Mouse (Mus musculus) kidney, adult 11 months (tissue): ENCODE measurements around the gene Pnn.
A peak's percentile ranks its signal among the peaks of the same experiment; 100 is the strongest.

Experiments
- DNase-seq: peaks from one replicate; pipeline ENCODE4 v3.0.0; 2022

Pnn gene

DNA sequence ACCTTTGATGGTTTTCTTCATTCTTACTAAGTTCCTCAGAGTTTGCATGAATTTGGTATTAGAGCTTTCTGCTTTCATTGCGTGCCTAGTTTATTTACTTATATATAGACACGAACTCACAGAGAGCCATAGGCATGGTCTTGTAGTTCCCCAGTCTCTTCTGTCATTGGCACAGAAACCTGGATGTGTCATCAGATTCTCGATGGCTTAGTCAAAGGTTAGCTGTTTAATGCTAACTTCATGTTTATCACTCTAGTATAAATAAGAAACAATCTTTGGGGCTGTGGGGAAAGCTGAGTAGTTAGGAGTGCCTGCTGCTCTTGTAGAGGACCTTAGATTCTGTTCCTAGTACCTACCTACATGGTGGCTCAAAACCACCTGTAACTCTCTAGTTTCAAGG, 10.3 kb downstream of the Pnn start:
- DNase-seq, result no peak

DNA sequence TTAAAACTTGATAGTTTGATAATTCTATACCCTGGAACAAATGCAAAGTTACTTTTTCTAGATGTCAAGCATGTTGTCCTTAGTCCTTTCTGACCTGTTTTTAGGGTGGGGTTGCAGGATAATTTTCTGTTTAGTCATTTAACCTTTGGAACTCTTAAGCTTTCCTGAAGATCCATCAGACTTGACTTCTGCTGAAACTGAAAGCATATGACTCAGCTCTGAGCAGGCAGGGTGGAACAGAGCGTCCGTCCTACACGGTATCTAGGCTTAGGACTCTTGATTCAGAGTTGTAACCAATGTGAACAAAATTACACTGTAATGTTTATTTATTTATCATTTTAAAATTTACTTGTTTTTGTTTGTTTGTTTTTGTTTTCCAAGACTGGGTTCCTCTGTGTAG, 11.2 kb downstream of the Pnn start:
- DNase-seq, result no peak

DNA sequence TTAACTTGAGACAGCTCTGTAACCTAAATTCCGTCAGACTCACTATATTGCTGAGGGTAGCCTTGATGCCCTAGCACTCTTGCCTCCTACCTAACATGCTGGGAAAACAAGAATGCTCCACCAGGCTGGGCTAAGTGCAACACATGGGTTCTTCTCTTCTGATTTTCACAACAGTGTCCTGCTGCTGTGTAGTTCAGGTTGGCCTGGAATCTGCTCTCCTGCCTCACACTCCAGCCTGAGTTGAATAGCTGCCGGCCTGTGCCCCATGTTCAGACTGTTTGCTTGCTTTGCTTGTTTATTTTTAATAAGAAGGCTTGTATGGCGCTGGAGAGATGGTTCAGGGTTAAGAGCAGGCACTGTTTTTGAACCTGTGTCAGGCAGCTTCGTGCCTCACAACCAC, 13.8 kb downstream of the Pnn start:
- no peak for DNase-seq

DNA sequence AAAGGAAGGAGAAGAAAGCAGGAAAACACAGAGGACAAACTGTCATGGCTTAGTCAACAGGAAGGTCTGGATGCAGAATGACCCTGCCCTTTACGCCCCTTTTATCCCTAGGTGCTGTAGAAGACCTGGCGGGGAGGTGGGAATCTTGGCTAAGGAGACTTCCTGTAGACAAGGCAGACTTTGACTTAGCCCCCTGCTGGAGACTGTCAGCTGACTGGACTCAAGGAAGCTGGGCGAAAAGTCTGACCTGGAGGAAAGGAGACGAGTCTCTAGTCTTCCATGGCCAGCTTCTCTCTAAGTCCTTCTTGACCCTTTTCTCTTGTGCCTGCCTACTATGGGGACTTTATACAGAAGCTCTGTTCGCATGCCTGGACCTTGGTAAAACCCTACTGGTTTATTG, 17.8 kb downstream of the Pnn start:
- peak; percentile 18 for DNase-seq

DNA sequence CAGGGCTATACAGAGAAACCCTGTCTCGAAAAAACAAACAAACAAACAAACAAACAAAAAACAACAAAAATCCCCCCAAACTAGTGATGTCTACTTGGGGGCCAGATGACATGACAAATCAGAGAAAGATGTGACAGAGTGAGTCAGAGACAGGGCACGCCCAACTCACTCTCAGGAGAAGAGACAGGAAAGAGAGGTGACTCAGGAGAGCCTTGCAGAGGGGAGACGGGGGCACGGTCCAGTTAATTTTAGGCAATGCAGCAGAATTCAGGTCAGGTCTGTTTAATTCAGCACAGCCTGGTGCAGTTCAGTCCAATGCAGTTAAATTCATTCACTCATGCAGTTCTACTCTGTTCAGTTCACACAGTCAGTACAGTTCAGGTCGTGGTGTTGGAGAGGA, 19.5 kb downstream of the Pnn start:
- DNase-seq, result peak; percentile 18

DNA sequence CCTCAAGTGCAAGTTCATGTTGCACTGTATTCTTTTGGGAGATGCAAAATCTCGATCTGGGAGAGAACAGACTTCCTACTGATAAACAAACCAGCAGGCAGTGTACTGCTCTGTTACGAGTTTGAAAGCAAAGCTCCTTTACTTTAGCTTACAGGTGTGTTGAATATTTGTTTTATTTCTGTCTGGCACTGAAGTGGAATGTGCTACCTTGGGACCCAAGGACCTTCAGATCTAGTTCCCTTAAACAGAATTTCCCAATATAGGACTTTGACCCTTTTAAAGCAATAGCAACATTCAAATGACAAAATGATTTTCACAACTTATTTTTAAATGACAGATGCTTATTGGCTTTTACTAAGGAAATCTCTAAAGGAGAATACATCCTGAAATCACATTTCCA, 26.9 kb downstream of the Pnn start:
- DNase-seq, result no peak

DNA sequence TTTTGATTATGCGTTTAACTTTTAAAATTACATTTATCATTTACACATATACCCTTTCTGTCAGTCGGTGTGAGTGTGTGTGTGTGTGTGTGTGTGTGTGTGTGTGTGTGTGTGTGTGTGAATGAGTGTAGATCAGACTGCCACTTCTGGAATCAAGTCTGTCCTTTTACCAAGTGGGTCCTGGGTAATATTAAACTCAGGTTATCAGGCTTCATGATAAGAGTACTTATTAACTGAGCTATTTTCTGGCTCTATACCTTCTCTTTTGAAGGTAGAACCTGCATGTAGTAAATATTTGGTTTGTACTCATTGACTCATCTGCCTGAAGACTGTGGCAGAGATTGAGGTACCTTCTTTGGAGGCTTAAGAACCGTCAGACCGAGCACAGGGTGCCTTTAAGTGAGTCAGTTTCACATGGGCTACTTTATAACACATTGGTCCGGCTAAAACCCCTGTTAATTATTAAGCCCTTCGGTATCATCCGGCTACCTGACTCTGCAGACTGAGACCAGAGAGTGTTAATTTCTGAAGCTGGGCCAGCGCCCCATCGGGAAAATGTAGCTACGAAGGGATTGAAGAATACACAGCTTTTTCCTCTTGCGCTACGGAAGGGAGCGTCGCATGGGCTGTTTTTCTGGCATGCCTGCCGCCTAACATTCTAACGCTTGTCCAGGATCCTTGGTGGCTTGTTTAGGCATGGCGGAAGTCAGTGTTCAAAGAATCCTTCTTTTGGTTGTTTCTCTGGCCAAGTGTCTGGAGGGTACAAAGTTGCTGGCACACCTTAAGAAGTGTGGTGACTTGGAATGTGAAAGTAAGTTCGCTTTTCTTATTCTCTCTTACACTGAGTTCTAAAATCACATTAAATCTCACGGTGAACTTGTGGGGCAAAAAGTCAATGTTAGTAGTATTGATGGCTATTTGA, 28.7 kb downstream of the Pnn start, which contains the start of gene Mia2:
Gene Mia2 (plus strand): TSS at position 696 of the 922 bp plus-strand sequence.
- DNase-seq, result peak; percentile 85

DNA sequence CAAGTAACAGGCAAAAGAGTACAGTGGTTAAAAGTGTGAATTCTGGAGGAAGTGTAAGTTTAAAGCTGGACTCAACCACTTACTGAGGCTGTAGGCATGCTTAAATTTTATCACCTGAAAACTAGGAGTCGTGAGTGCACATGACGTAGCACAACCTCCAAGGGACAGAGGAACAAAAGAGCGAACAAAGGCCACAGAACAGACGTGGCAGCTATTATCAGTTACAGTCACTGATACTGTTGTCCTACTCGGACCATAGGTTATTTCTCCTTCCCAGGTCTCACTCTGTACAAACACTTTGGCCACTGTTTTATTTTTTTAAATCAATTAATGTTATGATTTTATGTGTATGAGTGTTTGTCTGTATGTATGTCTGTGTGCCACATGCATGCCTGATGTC, 38.1 kb downstream of the Pnn start:
- no peak for DNase-seq

DNA sequence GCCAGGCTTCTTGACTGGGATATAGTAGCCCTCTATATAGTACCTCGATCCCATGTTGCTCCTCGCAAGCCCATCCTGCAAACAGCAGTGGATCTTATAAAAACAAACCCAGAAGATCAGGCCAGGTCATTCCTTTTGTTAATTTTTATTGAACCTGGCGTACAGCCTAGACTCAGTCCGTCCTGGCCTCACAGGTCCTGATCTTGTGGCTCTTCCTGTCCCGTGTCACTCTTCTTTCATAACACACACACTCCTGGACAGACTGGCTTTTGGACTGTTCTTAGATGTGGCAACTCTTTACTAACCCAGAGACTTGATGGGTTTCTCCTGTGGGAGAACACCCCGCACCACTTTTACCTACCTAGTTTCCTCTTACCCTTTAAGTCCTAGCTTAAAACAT, 39.2 kb downstream of the Pnn start:
- DNase-seq, result peak; percentile 71

DNA sequence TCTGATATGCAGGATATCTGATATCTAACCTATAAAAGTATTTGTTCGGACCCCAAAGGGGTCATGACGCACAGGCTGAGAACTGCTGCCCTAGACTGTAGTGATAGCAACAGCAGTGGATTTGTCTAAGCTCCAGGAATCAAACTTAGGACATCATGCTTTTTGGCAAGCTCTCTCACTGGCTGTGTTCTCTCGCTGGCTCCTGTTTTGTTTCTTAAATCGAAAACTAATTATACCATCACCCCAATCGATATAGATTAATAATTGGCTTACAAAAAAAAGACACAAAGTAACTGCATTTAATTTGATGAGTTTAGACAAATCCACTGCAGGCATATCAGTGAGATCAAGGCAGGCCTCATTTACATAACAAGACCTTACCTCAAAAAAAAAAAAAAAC, 39.8 kb downstream of the Pnn start:
- no peak for DNase-seq

DNA sequence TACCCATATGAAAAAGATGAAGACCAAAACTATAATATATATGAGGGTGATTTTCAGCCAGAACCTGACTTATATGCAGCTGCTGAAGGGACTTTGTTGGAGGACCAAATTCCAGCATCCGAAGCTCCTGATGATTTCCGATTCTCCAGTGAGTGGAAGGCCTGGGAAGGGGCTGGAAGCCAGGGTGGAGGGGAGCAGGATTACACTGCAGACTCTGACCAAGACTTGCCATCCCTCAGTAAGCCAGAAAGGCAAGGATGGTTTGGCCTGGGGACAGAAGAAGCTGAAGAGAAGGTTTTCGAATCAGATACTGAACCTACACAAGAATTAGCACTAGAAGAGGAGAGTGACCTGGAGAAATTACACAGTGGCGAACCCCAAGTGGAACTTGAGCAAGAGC, 41.2 kb downstream of the Pnn start:
- DNase-seq, result no peak

DNA sequence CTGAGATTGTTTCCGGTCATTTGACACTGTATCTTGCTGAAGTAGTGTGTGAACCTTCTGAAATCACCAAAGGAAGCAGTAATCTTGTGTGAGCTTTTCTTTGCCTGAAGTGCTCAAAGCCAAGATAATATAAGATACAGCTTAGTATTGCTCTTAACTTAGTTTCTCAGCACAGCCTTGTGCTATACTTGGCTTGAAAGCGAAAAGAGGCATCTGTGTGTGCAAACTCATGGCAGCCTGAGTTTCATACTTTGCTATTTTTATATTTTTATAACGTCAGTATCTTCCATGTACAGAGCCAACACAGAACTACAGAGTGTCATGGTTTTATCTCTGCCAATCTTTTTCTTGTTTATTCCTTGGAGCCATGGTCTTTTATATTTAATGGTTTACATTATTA, 50.5 kb downstream of the Pnn start:
- DNase-seq, result no peak
